Mouse (Mus musculus) lung, postnatal 36 days (tissue): ENCODE results near the gene Ros1.

Experiments
- DNase-seq: peaks from one replicate; pipeline ENCODE4 v3.0.0; 2022; ENCODE audit warnings: mixed read lengths

Ros1 gene

GRCm38 (mm10) chr10:52133354-52134074, 61.5 kb downstream of the Ros1 start:
- DNase-seq: no peak

- DNase-seq: no peak
Observed at GRCm38 (mm10) chr10:52130762-52131161, 64.3 kb downstream of the Ros1 start.

GRCm38 (mm10) chr10:52128874-52129412, 66.1 kb downstream of the Ros1 start:
- no peak for DNase-seq

GRCm38 (mm10) chr10:52106164-52106757, 88.8 kb downstream of the Ros1 start:
- peak; percentile 48 for DNase-seq

DNA sequence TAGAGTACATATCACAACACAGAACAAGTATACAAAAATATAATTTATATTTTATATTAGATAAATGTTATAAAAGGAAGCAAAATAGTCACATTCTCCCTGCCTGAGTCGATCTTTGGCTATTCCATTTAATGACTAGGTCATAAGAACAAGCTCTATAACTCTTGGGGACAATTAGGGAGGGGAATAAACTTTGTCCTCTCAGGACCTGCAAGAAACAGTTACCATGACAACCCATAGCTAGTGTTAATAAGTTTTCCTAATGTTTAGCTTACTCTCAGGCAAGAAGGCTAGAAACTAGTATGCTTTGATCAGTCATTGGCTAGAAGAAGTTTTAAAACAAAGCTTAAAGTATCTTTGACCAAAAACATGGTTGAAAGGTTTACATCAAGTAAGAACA, 93.8 kb downstream of the Ros1 start:
- no peak for DNase-seq

DNA sequence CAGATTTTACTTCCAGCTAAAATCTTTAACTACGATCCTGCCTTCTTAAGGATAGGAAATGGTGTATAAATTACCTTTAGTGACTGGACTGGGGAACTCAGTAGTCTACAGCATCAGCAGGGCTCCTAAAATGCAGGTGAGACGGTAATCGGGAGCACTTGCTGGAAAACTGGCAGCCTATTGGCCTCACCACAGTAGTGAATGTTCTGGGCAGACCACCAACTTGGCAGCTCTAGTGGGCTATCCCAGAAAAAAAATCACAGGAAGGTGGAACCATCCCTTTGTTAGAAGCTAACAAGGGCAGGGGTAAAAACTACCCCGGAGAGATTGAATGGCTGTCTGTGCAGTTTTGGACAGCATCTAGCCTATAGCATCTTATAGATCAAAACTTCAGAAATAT, 102.9 kb downstream of the Ros1 start:
- no peak for DNase-seq

GRCm38 (mm10) chr10:52086681-52087080, 108.4 kb downstream of the Ros1 start:
- DNase-seq: no peak

DNA sequence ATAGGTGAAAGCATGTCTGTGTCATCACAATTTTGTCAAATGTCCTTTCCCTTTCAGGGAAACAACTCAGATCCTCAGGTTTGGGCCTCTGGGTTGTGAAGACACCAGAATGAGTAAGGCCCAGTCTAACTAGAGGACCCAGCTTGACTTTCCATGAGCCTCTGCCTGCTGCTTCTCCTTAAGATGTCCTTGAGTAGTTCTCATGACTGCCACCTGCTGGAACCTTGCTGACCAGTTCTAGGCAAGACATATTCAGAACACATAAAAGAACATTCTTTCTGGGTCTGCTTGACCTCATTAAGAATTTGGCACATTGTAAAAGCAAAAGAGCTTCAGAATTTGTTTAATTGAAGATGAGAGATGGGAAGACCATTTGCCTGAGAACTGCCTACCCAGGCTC, 122.6 kb downstream of the Ros1 start:
- DNase-seq: peak; percentile 68

- no peak for DNase-seq
Observed at GRCm38 (mm10) chr10:52048287-52048686, 146.8 kb downstream of the Ros1 start.

DNA sequence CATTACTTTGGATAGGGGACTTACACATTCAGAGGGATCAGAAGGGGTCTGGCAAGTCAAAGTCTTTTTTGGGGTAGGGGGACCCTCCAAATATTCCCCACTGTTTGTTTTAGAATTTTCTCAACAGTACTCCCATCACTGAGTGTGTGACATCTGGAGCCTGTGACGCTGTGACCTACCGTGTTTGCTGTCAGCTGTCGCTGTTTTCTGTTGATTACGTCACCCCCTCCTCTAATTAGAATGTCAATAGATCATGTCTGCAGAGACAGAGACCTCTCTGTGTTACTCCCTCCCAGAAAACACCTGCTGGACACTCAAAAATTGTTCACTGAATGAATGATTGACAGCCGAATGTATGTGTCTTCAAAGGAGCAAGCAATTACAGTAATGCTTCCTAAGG, 152.0 kb downstream of the Ros1 start:
- DNase-seq: no peak

DNA sequence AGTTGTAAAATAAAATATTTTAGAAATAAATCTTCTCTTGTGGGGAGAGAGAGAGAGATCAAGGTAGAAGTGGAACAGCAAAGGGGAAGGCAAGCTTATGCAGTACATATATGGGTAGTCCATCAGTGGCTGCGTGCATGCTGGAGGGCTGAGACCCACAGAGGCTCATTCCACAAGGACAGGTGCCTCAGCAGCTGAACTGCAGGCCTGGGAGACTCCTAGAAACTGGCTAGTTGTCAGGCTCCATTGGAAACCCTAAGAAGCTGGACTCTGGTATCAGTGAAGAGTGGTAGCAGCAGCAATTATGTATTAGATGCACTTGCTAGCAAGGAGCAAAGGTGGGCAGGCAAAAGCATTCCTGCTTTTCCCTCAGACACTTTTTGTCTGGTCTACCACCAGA, 155.7 kb downstream of the Ros1 start:
- no peak for DNase-seq

- DNase-seq: no peak
Observed at GRCm38 (mm10) chr10:52033729-52034128, 161.3 kb downstream of the Ros1 start.

DNA sequence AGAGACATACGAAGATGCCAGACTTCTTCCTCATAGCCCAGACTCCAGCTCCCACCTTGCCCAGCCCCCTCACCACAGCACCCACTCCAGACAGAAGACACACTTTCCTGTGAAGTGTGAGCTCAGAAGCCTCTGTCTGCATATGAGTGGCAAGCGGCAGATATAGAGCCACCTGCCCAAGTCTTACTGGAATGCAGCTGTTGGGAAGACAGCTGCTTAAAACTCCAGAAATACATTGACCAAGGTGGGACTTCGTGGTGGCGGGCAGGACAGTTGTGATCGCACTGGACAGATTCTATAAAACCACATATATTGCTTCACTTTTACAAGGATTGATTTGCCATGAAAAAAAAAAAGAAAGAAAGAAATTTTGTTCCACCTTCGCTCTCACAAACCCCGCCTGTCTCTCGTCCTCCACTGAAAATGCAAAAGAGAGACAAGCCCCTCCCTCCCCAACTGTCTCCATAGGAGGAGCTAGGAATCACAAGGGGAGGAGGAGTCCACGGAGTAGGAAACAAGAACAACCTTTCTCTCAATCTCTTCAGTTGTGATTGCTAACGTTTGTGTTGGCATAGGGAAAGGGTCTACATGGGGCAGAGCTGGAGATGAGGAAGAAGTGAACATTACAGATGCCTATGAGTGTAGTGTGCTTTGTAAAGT, 165.5 kb downstream of the Ros1 start:
- no peak for DNase-seq

DNA sequence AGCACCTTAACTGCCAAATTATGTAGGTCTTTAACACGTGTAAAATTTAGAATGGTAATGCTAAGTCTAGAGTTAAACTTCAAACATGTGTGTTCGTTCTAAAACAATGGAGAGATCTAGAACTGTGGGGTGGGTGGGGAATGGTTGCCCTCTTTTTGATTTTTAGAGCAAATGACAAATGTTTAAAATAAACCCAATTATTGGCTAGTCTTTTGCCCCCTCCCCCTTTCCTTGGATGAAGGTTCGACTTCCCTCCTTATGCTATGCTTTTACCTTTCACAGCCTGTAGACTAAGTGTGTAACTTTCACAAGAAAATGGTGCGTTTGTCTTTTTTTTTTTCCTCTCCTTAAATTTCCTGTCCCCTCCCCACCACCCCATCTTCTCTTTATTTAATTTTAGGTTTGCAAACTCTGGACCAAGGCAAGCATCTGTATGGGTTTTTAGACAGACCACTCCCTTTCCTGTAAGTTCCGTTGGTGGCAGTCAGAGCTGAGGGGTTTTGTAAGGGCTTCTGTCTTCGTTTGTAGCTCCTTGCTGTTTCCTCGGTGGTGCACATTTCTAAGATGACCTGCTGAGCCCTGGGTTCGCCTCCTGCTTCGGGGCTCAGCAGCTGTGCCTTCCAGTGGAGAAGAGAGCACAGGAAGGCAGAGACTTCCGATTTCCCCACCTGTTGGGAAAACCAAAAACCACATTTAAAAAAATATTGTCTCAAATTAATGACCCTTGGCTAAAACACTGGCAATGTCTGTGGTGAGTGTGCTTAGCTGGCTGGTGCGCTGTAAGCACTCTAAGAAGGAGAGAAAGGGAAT, 166.3 kb downstream of the Ros1 start:
- DNase-seq: no peak

GRCm38 (mm10) chr10:52027161-52028035, 167.6 kb downstream of the Ros1 start:
- DNase-seq: no peak

- DNase-seq: no peak
Observed at GRCm38 (mm10) chr10:52025821-52026220, 169.2 kb downstream of the Ros1 start.

- DNase-seq: no peak
Observed at GRCm38 (mm10) chr10:52025291-52025690, 169.8 kb downstream of the Ros1 start.

GRCm38 (mm10) chr10:52024053-52024410, 171.0 kb downstream of the Ros1 start:
- no peak for DNase-seq

DNA sequence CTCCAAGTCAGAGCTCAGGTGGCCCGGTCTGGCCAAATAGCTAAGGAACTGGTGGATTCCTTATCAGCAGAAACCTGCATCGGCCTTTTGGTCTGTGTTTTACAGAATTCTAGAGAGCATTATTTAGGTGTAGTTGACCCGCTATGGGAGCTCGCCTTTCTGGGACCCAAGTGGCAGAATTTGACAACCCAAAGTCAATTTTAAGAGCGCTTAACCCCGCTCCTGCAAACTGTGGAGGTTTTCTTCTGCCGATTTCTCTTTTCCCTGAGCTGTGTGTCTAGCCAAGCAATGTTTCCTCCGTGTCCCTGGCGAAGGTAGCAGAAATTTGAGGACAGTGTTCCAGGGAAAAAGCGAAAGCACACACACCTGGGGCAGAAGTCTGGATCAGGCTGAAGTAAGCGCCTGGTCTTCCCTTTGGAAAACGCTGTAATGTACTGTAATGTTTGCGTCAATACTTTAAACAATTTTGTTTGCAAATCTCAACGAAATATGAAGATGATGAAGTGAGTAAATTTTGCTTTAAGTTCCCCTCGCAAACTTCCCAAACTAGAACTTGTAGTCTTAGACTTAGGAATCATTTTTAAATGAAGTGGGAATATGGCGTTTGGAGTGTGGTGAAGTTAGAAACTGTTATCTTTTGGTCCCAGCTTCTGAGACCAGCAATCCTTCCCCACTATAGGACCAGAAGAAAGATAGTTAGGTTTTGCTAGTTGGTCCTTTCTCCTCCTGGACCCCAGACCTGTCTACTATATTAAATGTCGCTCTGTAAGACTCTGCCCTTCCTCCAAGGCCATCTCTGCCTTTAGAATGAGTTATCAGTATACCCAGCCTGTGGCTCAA, 171.6 kb downstream of the Ros1 start:
- no peak for DNase-seq

DNA sequence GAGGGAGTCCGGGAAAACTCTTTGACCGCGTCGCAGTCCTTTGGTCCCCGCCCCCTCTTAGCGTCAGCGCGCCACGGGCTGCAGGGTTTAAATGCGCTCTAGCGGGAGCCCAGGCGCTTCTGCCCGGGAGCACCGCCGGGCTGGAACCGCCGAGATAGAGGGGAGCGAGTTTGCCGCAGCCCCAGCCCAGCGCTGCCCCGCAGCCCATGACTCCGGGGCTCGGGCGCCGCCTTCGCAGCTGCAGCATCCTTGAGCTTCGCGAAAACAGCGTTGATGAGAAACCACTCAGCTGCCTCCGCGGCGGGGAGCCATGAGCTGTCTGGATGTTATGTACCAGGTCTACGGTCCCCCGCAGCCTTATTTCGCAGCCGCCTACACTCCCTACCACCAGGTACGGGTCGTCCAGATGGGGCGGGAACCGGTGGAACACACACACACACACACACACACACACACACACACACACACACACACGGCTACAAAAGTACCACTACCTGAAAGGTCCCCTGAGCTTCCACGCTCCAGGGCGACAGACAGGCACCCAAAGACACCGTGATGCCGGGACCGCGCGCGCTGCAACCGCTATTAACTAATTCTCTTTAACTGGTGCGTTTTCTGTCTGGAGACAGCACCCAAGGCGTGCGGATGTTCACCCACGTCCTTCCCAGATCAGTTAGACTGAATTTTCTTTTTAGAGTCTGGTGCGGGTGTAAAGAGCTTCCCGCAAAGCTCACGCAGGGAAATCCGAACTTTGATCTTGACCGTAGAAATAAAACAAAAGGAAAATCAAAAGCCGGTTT, 172.4 kb downstream of the Ros1 start, which contains the start of gene Vgll2:
TSS of gene Vgll2 (plus strand) at position 90 of the 800 bp plus-strand sequence.
- DNase-seq: peak; percentile 6
